Mouse (Mus musculus) MEL-GATA-1-ER (cell line): Measurements from ENCODE around the gene Ifitm3.
A peak's percentile ranks its signal among the peaks of the same experiment; 100 is the strongest.
"Not testable (repeated sequence)": the region's sequence is repeated elsewhere in the genome, so short reads cannot be mapped to it uniquely, and the experiment has no call there.

ENCODE experiments used
- DNase-seq: peaks from one replicate; pipeline ENCODE4 v3.0.0-alpha.2; 2012; ENCODE audit warnings: low read depth; ENCODE audit errors: extremely low read depth

Ifitm3 gene

DNA sequence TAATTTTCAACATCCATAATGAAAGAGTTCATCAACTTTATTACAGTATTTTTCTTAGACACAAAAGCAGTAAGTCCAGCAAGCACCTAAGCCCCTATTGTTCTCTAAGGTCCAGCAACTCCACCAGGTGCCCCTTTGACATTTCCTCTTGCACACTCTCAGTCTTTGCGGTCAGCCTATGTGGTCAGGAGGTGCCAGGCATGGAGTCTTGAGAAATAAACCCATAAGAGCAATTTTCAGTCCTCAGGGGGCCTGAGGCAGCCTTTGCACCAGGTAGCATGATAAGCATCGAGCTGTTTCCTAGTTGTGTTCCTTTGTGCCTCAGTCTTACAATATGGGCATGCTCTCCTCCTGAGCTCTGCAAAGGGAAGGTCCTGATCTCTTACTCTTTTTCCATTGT lies 26.1 kb upstream of the Ifitm3 start:
- DNase-seq, result not testable (repeated sequence)

DNA sequence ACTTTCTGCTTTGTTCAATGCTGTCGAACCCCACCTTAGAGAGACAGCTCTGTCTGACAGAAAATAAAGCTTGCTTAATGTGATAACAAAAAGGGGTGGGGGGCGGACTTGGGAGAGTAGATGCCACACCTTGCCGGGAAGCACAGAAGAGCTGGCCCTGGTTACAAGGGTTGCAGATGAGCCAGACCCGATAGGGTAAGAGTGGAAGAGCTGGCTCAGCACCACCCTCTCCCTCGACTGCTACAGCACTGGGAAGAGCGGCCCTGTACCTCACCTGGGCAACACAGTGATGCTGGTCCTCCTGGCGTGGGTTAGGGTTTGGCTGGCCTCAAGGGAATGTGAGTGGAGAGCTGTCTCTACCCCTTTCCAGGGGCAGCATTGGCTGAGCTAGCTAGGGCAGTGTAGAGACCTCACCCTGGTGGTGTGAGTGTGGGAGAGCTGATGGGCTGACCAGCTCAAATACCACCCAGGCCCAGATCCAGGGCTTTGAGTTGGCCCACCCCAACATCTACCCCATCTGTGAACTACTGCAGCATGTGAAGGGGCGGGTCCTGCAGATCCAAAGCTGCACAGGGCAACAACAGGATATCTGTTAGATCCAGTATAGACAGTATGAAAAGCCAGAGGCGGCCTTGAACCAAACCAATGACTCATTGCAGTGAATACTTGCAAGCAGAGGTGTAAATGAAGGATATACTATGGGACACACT lies 22.0 kb upstream of the Ifitm3 start:
- DNase-seq, result no peak

DNA sequence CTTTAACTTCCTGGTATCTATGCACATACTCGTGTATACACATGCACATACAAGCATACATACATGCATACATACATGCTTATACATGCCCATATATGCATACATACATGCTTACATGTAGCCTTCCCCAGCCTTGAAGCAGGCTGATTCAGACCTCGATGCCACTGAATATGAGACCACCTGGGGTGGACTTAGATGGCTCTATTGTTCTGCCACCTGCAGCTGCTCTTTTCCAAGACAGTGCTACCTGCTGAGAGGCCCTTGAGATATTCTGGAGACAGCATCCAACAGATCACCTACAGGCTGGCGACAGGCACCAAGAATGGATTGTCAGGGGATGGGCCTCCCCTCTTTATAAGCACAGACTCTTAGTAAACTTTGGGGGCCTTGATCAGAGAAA lies 19.8 kb upstream of the Ifitm3 start:
- no peak for DNase-seq

DNA sequence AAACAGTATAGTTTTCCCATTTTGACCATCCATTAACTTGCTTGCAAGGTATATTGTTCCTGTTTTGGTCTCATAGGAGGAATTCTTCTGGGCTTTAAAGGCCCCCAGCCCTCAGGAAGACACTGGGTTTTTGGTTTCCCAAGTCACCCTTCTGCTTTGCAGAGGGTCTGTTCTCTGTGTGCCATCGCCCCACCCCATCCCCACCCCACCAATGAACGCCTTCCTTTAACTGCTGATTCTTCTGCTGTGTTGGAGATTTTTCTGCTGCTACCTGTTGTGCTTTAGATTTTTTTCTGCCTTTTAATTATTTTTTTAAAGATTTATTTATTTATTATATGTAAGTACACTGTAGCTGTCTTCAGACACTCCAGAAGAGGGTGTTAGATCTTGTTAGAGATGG lies 18.3 kb upstream of the Ifitm3 start, which contains the start of gene Gm17387:
Gene Gm17387, plus strand, starts transcription at position 301 of the 400 bp plus-strand sequence.
- no peak for DNase-seq

DNA sequence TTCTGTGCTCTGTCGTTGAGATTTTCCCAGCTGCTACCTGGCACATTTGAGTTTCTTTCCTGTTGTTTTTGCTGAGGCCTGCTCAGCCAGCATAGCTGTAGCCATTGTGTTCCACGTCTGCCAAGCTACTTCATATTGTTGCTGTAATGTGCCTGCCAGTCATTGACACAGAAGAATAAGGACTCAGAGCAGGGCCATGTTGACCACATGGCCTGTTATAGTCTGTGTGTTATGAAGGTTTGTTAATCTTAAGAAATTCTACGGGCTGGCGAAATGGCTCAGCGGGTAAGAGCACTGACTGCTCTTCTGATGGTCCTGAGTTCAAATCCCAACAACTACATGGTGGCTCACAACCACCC lies 16.1 kb upstream of the Ifitm3 start:
- DNase-seq, result no peak

DNA sequence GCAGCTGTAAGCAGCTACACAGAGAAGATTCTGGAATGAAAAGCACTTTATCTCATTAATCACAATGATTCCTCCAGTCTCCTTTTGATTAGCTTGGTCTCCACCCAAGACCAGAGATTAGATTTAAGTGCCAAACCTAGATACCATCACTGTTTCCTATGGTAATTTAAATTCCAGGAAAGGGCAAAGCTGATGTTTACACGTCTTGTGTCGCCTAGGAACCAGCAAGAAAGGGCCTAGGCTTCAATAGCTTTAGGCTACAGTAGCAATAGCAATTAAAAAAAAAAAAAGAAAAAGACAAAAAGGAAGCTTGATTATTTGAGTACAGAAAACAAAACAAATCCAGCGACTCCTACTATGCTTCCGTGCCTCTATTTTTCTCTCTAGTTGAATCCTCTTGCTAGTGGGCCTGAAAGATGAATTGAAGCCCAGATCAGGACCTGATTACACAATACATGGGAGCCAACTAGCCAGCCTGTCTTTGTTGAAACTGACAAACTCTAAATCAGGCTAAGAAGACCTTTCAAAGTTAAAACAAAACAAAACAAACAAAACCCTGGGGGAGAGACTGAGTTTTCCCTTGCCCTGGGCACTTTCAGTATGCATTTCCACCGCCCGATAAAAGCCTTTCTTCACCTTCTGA lies 15.6 kb upstream of the Ifitm3 start:
- no peak for DNase-seq

DNA sequence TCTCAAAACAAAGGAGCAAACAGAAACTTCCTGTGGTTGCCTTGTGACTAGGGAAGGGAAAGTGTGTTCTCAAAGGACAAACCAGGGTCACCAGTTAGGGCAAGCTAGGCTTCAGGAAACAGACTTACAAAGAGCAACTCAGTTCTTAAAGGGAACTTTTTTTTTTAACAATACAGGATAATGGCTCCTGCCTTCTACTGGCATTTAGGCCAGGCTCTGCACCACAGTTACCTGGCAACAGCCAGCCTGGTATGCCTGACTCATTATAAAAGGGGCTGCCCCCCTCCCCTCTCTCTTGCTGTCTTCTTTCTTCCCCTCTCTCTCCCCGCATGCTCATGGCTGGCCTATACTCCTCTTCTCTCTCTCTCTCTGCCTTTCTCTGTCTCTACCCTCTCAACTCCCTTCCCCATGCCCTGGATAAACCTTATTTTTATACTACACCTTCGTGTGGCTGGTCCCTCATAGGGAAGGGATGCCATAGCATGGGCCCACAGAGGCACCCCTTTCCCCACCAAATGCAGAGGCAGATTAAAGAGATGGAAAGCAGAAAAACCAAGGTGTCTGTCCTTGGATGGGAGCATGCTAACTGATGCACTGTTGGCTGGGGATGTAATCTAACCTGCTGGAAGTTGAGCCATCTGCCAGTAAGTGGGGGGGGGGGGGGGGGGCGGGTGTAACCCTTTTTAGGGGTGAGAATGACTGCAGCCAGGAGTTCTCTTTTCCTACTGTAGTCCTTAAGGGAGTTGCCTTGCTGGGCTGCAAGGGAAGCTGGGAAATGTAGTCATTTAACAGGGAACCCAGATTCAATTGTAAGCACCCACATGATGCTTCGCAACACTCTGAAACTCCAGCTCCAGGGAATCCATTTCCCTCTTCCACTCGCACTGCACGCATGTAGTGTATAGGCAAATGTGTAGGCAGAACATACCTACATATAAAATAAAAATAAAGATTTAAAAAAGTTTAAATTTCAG lies 14.6 kb upstream of the Ifitm3 start:
- no peak for DNase-seq

DNA sequence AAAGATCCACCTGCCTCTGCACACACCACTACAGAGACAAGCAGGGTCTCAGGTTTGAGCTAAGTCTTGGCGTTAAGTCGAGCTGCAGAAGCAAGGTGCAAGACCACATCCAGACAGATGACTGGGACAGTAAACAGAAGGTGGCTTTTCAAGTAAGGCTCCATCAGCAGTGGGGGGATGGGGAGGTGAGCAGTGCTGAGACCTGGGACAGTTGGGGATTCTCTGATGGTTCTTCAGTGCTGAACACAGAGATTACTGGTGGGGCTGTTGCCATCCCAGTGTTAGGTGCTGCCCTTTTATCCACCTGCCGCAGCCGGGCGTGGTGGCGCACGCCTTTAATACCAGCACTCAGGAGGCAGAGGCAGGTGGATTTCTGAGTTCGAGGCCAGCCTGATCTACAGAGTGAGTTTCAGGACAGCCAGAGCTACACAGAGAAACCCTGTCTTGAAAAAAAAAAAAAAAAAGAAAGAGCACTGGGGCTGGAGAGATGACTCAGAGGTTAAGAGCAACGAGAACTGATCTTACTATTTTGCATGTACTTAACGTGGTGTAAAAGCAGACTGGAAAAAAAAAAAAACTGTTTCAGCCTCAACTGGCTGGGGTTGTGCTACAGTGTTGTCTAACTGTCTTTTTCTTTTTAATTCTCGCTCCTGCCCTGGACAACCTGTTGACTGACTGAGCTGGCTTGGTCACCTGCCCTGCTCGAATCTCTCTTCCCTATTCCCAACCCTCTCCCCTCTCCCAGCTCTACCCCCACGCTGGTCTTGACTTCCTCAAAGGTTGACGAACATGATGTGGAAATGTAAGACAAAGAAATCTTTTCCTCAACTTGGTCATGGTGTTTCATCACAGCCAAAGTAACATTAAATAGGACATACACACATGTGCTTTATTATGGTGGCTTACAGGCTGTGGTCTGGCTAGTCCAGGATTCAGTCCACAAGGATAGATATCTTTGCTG lies 11.2 kb upstream of the Ifitm3 start:
- DNase-seq, result no peak

DNA sequence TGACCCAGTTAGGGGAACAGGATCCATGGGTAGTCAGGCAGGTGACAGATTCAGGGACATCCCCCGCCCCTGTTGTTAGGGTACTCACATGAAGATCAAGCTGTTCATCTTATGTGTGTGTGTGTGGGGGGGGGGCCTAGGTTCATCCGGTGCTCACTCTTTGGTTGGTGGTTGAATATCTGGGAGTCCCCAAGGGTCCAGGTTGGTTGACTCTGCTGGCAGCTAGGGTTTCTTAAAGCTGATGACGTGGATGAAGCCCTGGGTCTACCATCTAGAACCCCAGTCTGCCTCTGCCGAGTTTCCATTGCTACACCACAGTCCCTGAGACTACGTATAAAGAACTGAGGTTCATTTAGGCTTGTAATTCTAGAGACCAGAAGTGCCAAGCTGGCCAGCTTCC lies 8.5 kb upstream of the Ifitm3 start:
- DNase-seq, result no peak

DNA sequence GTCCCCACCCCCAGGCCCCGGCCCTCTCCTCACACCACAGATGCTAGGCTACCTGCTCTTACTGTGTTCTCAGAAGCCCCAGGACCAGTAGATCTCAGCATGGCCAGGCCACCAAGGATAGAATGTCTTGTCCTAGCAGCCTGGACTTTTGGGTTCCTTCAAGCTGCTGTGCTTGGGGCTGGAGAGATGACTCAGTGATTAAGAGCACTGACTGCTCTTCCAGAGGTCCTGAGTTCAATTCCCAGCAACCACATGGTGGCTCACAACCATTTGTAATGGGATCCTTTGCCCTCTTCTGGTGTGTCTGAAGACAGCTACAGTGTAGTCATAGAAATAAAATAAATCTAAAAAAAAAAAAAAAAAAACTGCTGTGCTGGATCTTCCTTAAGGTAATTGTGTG lies 7.3 kb upstream of the Ifitm3 start, which contains the start of gene Ifitm6:
Gene Ifitm6, minus strand, starts transcription at position 101 of the 400 bp plus-strand sequence.
- DNase-seq, result not testable (repeated sequence)

DNA sequence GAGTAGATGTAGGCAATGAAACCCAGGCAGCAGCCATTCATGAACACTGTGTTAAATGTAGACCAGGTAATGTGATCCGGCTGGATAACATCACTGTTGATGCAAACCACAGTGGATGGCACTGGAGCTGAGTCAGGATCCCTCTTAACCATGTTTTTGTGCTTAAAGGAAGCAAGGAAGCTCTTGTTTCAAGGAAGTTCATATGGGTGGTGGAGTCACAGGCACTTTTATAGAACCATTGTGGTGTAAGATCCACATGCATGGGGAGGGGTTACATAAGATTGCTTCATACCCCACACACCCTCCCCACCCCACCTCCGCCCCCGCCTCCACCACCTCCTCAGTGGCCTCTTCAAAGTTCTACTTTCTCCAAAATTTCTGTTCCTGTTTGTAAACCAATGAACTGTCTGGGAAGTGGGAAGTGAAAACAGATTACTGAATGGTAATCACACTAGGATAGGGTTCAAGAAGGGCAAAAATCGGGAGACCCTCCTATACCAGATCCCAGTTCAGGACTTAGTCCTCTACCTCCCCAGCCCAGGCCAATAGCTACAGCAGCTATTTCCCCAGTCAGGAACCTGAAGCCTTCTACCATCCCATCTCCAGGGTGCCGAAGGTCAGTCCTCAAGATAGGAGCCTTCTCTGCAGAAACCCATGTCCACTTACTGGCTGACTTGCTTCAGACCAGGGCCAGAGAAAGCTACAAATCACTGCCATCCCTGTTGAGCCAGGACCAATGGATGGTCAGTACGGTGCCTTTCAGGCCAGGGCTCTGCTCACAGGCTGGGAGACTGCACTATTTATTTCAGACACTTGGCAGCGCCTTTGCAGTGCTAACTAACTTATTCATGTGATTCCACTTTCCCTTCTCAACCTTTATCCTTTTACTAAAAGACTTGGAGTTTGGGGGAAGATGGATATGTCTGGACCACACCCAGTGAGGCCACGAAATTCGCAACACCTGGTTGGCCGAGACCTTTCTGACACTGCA lies 6.4 kb upstream of the Ifitm3 start:
- no peak for DNase-seq

DNA sequence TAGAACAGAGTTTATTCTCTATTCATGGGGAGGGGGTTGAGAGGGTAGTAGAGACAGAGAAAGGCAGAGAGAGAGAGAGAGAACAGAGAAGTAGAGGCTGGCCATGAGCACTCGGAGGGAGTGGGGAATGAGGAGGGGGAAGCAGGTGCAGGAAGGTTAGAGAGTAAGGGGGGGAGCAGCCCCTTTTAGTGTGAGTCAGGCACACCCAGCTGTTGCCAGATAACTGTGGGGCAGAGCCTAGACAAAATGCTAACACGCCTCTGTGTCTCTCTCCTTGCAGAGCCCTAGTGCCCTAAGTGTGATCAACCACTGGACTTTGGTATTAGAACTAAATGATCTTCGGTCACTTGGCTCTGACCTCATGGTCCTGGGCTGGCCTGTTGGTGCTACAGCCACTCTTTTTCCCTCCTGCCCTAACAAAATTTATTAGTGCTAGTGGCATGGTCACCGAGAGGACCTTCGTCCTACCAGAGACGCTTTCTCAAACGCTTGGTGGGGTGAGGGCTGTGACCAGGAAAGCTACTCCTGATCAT lies 734 bp upstream of the Ifitm3 start:
- no peak for DNase-seq

DNA sequence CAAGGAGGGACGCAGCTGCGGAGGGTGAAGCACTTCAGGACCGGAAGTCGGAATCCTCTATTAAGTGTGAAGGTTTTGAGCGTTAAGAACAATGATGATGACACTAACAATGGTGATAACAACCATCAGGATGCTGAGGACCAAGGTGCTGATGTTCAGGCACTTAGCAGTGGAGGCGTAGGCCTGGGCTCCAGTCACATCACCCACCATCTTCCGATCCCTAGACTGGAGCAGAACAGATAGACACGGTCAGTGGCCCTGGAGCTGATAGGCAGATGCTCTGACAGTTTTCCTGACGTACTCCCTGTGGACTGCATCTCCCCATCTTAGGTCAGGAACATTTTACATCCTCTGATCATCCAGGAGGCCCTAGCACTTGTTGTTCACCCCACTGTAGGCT lies 905 bp downstream of the Ifitm3 start:
- no peak for DNase-seq

DNA sequence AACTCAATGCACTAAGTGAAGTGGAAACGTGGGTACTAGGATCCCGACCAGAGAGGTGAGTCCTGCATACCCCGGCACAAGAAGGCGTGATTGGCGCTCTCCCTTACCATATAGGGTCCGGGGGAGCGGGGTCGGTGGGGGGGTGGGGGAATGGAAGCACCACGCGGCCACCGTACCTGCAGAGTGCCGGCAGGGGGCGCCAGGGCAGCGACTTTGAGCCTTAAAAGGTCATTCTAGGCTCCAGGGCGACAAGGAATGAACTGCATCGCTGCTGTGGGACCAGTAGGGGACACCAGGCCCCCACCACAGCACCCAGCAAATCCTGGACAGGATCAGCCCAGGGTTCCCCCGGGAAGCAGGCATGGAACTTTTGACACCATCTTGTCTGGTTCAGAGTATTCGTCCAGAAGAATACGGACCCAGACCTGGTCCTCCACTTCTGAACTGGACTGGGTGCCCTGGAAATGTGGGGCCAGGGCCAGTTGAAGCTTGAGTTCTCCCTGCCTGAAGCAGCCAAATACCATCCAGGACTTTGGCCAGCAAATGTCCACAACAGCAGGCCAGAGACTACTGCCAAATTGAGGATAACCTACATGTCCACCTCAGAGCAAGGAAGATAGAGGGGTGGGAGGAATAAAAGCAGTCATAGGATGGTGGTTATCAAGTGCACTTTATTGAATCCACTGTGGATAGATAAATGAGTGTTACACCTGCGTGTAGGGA lies 1.5 kb downstream of the Ifitm3 start:
- peak; percentile 62 for DNase-seq

DNA sequence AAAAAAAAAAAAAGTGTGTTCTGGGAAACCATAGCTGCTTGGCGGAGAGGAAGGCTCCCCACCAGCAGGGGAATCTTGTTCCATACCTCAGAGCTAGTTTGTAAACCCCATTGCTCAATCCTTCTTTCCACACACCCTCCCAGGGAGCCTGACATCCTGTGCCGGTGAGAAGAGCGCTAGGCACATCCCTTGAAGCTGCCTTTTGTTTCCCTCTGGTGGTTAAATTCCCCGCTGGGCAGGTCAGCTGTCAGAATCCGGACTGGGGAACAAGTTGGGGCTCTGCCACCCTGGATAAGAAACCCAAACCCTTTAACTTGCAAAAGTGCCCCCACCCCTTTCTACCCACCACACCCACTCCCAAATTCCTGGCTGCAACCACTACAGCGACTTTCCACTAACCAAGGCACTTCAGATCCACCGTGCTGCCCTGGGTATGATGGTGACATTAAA lies 2.2 kb downstream of the Ifitm3 start:
- DNase-seq, result no peak

DNA sequence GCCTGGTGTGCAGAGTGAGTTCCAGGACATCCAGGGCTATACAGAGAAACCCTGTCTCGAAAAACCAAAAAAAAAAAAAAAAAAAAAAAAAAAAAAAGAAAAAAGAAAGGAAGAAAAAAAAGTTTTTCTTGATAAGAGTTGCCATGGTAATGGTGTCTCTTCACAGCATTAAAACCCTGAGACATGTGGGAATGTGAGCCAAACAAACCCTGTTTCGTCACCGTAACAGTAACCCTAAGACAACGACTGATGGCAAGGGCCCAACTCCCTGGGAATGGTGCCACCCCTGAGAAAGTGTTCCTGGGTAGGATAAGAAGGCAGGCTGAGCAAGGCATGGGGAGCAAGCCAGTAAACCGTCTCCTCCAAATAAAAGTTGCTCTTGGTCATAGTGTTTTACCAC lies 3.7 kb downstream of the Ifitm3 start:
- no peak for DNase-seq

DNA sequence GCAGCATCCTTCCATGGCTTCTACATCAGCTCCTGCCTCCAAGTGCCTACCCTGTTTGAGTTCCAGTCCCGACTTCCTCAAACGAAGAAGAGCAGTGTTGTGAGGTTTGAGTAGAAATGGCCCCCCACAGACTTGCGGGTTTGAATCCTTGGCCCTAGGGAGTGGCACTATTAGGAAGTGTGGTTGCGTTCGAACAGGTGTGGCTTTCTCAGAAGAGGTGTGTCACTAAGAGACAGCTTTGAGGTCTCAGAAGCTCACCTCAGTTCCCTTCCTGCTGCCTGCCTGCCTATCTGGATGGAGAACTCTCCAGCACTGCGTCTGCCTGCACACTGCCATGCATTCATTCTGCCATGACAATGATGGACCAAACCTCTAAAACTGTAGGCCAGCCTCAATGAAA lies 4.1 kb downstream of the Ifitm3 start:
- no peak for DNase-seq

DNA sequence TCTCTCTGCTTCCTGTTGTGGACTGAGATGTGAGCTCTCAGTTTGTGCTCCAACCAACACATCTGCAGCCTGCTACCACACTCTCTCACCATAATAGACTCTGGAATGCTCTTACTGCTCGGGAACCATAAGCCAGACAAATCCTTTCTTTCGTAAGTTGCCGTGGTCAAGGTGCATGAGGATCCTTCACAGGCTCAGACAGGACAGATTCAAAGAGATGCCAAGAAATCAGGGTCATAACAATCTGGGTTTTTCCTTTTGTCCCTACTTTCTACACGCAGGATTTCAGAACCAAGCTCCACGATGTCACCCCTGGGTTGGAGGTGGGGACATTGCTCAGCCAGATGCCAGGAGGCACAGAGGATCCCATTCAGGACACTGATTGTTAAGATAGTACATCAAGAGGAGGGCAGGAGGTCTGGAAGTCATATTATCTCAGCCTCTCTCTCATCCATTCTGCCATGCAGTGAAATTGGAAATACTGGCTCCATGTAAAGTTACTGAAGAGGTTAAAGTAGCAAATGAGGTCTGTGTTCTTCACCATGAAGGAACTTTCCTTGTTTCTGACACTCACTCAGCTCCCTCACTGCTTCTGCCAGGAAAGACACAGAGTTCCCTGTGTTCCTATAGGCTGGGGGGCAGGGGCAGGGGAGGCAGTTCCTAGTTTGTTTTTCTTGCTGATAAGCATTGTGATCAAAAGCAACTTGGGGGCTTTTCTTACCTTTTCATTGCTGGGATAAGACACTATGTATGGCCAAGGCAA lies 7.1 kb downstream of the Ifitm3 start:
- no peak for DNase-seq
